ENCODE assay signal across 14 mouse cellular contexts in the genomic region with DNA sequence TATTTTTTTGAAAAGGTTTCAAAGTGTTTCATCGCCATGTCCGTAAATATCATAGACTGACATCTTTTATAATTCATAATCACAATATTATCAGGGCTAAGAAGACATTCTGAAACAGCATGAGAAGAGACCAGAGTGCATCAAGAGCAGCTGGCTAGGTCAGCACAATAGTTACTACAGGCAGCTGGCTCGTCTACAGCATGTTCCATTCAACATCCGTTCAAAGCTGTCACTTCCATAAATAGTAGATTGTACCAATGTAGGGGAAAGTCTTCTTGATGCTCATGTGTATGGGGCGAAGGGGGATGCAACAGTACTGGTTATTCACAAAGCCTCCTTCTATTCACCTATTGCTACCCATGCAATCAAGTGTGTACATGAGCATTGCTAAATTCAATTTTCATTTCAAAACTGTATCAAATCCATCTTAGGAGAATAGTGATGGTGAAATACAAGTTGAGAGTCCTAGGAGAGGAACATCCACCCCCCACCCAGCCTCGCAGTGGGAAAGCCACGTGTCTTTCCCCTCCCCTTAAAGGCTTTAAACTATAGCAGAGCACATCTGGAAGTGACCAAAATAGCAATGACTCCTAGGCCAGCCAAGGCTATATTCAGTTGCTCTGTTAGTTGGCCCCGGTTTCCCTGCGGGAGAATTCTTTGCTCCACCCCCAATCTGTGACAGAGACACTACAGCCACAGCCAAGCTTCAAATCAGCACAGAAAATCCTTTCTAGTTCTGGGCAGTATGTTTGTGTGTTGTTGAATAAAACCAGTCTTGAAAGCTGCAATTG.
DNase-seq lines count a peak whose midpoint lies in the region; ATAC-seq and TF ChIP-seq lines count a peak whose summit lies in the region.
"Had no signal": no experiment of that assay in that cellular context is flagged by ENCODE, and none has a peak within 500 bp of the region (broad histone marks: within the 10 kb centered on the region; RNA-seq: fewer than 3 reads in every experiment).

No protein-coding gene starts in this region.

- DNase-seq in kidney, postnatal 10 days: peak; percentile 43
- peak; percentile 17 for DNase-seq in gastrocnemius, postnatal 10 days
- DNase-seq in limb, embryonic 14.5 days (ENCODE audit: low spot score): peak; percentile 26
- DNase-seq in forebrain, embryonic 10.5 days (ENCODE audit: extremely low spot score, low spot score): no peak
- DNase-seq: adrenal gland, adult 2 months; left cerebral cortex, postnatal 4 days had no signal

- H3K27ac ChIP-seq in kidney, embryonic 16.5 days (ENCODE audit: low read length): no peak overlapping the region
- no peak overlapping the region for H3K27ac ChIP-seq in embryonic facial prominence, embryonic 13.5 days
- no peak overlapping the region for H3K27ac ChIP-seq in limb, embryonic 14.5 days (replicated peaks; ENCODE audit: low read depth, low read length)
- H3K27ac ChIP-seq in forebrain, embryonic 10.5 days: no peak overlapping the region
- H3K27ac ChIP-seq: neural tube, embryonic 15.5 days had no signal

- no peak for TF ChIP-seq POLR2A in limb, embryonic 14.5 days (IDR thresholded peaks at IDR 0.05; ENCODE audit: borderline replicate concordance, extremely low read depth, insufficient read depth, insufficient read length)

- no peaks in the 10 kb centered on the region for H3K9me3 ChIP-seq in kidney, embryonic 16.5 days (ENCODE audit: low read length)
- H3K9me3 ChIP-seq in embryonic facial prominence, embryonic 13.5 days: no peaks in the 10 kb centered on the region
- no peaks in the 10 kb centered on the region for H3K9me3 ChIP-seq in limb, embryonic 14.5 days (ENCODE audit: control insufficient read depth, low read length)
- no peaks in the 10 kb centered on the region for H3K9me3 ChIP-seq in forebrain, embryonic 10.5 days
- H3K9me3 ChIP-seq: G1E; megakaryocyte, embryonic 14.5 days; neural tube, embryonic 15.5 days had no signal

- ATAC-seq in kidney, embryonic 16.5 days (ENCODE audit: low FRiP score, low TSS enrichment): no peak
- no peak for ATAC-seq in embryonic facial prominence, embryonic 13.5 days (ENCODE audit: insufficient number of reproducible peaks, insufficient read depth, low FRiP score, low TSS enrichment, low read depth)
- ATAC-seq in limb, embryonic 14.5 days (ENCODE audit: low FRiP score, low read depth): 0 out of 2 replicates have a peak, but pooled peaks have one; percentile 41
- ATAC-seq in monocyte, adult 5-6 weeks (replicated peaks; ENCODE audit: insufficient number of reproducible peaks, low FRiP score, low TSS enrichment, poor library complexity, severe bottlenecking): no peak
- ATAC-seq: forebrain, embryonic 16.5 days; inflammation-experienced regulatory T-cells, adult 6 months had no signal

- 67% methylated on average over 9 of the region's 9 CpGs for WGBS in kidney, embryonic 16.5 days
- 55% methylated on average over 9 of the region's 9 CpGs for WGBS in embryonic facial prominence, embryonic 13.5 days
- WGBS in limb, embryonic 14.5 days: 54% methylated on average over 9 of the region's 9 CpGs
- 76% methylated on average over 9 of the region's 9 CpGs for WGBS in forebrain, embryonic 10.5 days

- no peak overlapping the region for H3K9ac ChIP-seq in kidney, embryonic 16.5 days (replicated peaks; ENCODE audit: low read length)
- H3K9ac ChIP-seq in embryonic facial prominence, embryonic 13.5 days: no peak overlapping the region
- no peak overlapping the region for H3K9ac ChIP-seq in limb, embryonic 14.5 days (ENCODE audit: low read depth, low read length, severe bottlenecking)
- H3K9ac ChIP-seq: neural tube, embryonic 15.5 days had no signal

- no peak overlapping the region for H3K4me2 ChIP-seq in kidney, embryonic 16.5 days (replicated peaks; ENCODE audit: low read depth, low read length)
- H3K4me2 ChIP-seq in embryonic facial prominence, embryonic 13.5 days: peak overlapping the region; percentile 24
- H3K4me2 ChIP-seq in limb, embryonic 14.5 days (replicated peaks; ENCODE audit: low read depth, low read length, severe bottlenecking): no peak overlapping the region
- H3K4me2 ChIP-seq: neural tube, embryonic 15.5 days had no signal

- no peak overlapping the region for H3K4me3 ChIP-seq in kidney, embryonic 16.5 days (ENCODE audit: low read length)
- no peak overlapping the region for H3K4me3 ChIP-seq in embryonic facial prominence, embryonic 13.5 days
- no peak overlapping the region for H3K4me3 ChIP-seq in limb, embryonic 14.5 days (replicated peaks; ENCODE audit: low read length)
- no peak overlapping the region for H3K4me3 ChIP-seq in forebrain, embryonic 10.5 days
- H3K4me3 ChIP-seq: megakaryocyte, embryonic 14.5 days; neural tube, embryonic 15.5 days had no signal

- H3K36me3 ChIP-seq in kidney, embryonic 16.5 days (ENCODE audit: insufficient read depth, low read length): no peaks in the 10 kb centered on the region
- H3K36me3 ChIP-seq in embryonic facial prominence, embryonic 13.5 days: no peaks in the 10 kb centered on the region
- no peaks in the 10 kb centered on the region for H3K36me3 ChIP-seq in limb, embryonic 14.5 days (ENCODE audit: control insufficient read depth, insufficient read depth, low read length)
- H3K36me3 ChIP-seq in forebrain, embryonic 10.5 days (replicated peaks): no peaks in the 10 kb centered on the region
- H3K36me3 ChIP-seq: G1E; neural tube, embryonic 15.5 days had no signal

- no peaks in the 10 kb centered on the region for H3K4me1 ChIP-seq in kidney, embryonic 16.5 days (ENCODE audit: insufficient read depth, low read length)
- H3K4me1 ChIP-seq in embryonic facial prominence, embryonic 13.5 days: peaks cover 7% of the 10 kb centered on the region
- H3K4me1 ChIP-seq in limb, embryonic 14.5 days (ENCODE audit: control insufficient read depth, insufficient read depth, low read length): peaks cover 5% of the 10 kb centered on the region; the same call in 1 of the 2 replicates
- no peaks in the 10 kb centered on the region; the same call in 1 of the 2 replicates for H3K4me1 ChIP-seq in forebrain, embryonic 10.5 days
- H3K4me1 ChIP-seq: neural tube, embryonic 15.5 days had no signal

- H3K27me3 ChIP-seq in kidney, embryonic 16.5 days (ENCODE audit: insufficient read depth, low read length): no peaks in the 10 kb centered on the region
- no peaks in the 10 kb centered on the region for H3K27me3 ChIP-seq in embryonic facial prominence, embryonic 13.5 days
- H3K27me3 ChIP-seq in limb, embryonic 14.5 days (ENCODE audit: control insufficient read depth, insufficient read depth, low read length): no peaks in the 10 kb centered on the region
- no peaks in the 10 kb centered on the region for H3K27me3 ChIP-seq in forebrain, embryonic 10.5 days (ENCODE audit: poor library complexity, severe bottlenecking)
- H3K27me3 ChIP-seq: megakaryocyte, embryonic 14.5 days; neural tube, embryonic 15.5 days had no signal
